Mouse (Mus musculus): ENCODE measurements around the gene Was.

DNA sequence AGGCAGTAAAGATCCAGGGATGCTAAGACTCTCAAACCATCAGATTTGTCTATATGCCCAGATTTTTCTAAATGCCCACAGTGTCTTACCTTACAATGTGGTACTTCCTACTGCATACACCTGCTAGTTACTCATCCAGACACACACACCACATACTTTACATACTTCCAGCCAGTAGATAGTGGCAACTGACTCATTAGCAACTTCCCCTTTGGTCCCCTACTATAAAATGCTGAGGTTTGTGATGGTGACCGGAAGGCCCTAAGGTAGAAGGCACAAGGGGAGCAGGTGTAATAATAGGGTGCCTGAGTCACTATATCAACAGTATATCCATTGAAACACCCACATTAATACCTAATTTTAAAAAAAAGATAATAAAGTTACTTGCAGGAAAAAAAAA, 21.1 kb downstream of the Was start:
- TF ChIP-seq CTCF (IDR thresholded peaks at IDR 0.05; ENCODE audit: low read depth, low read length), result no peak
- TF ChIP-seq POLR2A (IDR thresholded peaks at IDR 0.05; ENCODE audit: borderline replicate concordance, low read depth, low read length), result no peak
